Mouse (Mus musculus) liver, adult 2 months (tissue): ENCODE measurements around the gene Cdk5r1.

Source experiments
- CTCF ChIP-seq: fragments of 200-500 bp; IDR thresholded peaks from 2 replicates; pipeline ENCODE4 v1.5.1; 2011; ENCODE audit warnings: low read depth, low read length, control low read depth
- POLR2A ChIP-seq: fragments of 200-500 bp; IDR thresholded peaks from 2 replicates; pipeline ENCODE4 v1.6.1; 2011; ENCODE audit warnings: low read length, control low read depth; ENCODE audit not compliant: insufficient read depth; ENCODE audit errors: extremely low read depth

DNA sequence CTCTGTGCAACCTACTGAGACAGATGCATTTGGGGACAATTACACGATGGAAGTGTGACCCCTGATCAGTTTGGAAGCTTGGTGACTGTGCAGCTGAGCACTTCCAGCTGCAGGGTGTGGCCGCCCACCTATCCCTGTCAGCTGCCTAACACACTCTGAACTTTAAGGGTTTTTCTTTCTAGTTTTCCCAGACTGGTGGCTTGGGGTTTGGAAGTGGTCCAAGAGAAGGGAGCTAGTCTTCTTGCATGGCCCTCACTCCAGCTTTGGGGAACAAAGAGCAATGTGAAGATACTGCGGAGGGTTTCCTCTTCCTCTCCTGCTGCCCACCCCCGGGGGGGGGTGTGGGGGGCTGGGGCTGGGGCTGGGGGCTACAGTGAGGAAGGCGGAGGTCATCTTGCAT lies 2.6 kb downstream of the Cdk5r1 start:
- TF ChIP-seq CTCF (no peak), POLR2A (no peak)
